Mouse (Mus musculus): ENCODE measurements around the gene Gldc.

The Gldc gene

GRCm38 (mm10) chr19:30160021-30160420 is 15.2 kb downstream of the Gldc start:
- DNase-seq (ENCODE audit: extremely low spot score, low spot score): no peak

- DNase-seq (ENCODE audit: extremely low spot score, low spot score): no peak
These were observed 17.0 kb downstream of the Gldc start for GRCm38 (mm10) chr19:30158189-30158588.

DNA sequence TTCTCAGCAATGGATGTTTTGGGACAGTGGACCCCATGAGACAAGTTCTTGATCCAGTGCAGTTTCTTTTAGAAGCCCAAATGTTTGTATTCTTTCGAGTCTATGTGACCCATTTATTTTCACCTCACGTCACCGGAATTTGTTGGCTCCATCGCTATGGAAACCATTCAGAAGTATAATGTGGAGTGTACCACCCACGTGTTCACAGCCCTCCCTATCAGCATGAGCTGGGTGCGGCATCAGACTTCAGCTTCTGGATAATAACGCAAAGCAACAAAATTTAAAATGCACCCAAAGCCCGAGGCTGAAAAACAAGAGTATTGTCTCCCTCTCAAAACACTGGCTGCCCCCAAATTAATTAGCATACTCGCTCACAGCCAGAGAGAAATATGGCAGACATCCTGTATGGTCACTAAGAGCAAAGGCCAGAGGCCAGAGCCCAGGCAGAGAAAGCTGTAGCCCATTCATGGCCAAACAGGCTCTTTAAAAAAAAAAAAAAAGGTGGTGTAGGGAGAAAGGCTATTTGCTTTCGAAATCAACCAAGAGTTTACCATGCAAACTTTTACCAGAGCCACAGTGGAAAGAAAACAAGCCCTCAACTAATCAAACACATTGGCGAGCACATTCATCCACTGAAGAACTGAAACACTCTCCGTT is 18.1 kb downstream of the Gldc start:
- no peak for DNase-seq (ENCODE audit: extremely low spot score, low spot score)

- DNase-seq (ENCODE audit: extremely low spot score, low spot score): no peak
These were observed 21.5 kb downstream of the Gldc start for GRCm38 (mm10) chr19:30153729-30154128.

GRCm38 (mm10) chr19:30151290-30151689 is 23.9 kb downstream of the Gldc start:
- DNase-seq (ENCODE audit: extremely low spot score, low spot score): no peak

- no peak for DNase-seq (ENCODE audit: extremely low spot score, low spot score)
These were observed 25.9 kb downstream of the Gldc start for GRCm38 (mm10) chr19:30149238-30149805.

DNA sequence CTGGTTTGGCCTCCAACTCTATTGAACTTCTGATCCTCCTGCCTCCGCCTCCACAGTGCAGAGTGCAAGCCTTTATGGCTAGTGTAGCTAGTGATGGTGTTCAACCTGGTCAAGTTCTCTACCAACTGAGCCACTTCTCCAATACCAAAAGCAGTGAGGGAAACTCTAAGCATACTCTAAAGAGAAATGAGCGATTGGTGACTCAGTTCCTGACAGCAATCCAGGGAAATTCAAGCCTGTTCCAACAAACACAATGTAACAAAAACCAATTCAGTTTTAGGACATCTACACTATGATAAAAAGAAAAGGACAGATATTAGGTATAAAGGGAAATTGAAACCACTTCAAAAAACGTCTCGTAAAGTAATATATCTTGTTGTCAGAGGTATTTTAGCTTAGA is 27.9 kb downstream of the Gldc start:
- DNase-seq (ENCODE audit: extremely low spot score, low spot score): no peak

GRCm38 (mm10) chr19:30146761-30147160 is 28.5 kb downstream of the Gldc start:
- DNase-seq (ENCODE audit: extremely low spot score, low spot score): no peak

GRCm38 (mm10) chr19:30145106-30145505 is 30.1 kb downstream of the Gldc start:
- DNase-seq (ENCODE audit: extremely low spot score, low spot score): no peak

DNA sequence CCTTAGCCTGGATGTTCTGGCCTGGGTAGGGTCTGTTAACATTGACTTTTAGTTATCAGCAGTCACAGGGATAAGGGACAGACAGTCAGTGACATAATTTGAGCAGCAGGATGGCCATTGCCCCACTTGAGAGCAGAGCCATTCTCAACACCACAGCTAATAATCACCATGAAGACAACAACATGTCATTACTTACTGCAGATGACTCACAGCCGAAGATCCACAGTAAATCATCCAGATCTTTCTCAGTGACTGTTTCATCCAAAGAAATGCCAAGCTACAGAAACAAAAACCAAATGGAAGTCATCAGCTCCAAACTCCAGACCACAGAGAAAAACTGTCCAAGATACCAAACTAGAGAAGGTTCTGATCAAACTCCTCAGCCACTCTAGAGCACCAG is 38.9 kb downstream of the Gldc start:
- no peak for DNase-seq (ENCODE audit: extremely low spot score, low spot score)

GRCm38 (mm10) chr19:30128177-30128576 is 47.1 kb downstream of the Gldc start:
- DNase-seq (ENCODE audit: extremely low spot score, low spot score): no peak

- DNase-seq (ENCODE audit: extremely low spot score, low spot score): no peak
These were observed 49.6 kb downstream of the Gldc start for GRCm38 (mm10) chr19:30125670-30126059.

- no peak for DNase-seq (ENCODE audit: extremely low spot score, low spot score)
These were observed 50.1 kb downstream of the Gldc start for GRCm38 (mm10) chr19:30124999-30125669.

DNA sequence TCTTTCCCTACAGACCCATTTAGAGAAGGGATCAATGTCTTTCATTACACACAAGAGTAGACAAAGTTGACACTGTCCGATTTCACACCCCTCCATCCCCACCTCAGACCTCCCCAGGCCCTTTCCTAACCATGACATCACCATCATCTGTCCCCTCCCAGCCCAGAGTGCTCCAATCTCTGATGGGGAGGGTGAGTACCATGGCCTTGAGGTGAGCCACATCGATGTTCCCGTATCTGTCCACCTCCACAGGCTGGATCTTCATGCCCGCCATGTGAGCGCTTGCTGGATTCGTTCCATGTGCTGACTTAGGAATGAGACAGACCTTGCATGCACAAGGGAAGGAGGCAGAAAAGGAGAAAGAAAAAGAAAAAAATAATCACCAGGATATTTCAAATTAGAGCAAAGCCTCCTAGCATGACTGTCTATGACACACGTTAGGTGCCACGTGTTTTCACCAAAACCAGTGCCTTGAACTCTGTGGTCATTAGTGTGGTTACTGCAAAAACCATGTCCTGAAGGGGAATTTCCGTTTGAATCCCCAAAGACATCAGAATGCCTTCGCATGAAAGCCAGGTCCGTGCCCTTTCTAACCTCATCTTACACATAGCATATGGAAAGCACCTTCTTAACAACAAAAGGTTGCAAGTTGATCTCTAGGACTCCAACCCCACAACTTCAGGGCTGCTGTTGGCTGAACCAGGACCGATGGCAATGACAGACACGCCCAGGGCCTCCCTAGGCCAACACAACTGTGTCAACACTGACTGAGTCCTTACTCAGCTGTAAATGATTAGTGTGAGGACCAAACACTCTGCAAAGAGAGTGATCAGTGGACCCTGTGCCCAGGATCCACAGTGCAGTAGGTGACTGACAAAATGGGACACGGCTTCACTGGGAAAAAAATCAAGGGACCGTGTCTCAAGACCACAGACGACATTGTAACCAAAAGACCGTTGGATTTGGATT is 56.6 kb downstream of the Gldc start:
- no peak for DNase-seq (ENCODE audit: extremely low spot score, low spot score)

DNA sequence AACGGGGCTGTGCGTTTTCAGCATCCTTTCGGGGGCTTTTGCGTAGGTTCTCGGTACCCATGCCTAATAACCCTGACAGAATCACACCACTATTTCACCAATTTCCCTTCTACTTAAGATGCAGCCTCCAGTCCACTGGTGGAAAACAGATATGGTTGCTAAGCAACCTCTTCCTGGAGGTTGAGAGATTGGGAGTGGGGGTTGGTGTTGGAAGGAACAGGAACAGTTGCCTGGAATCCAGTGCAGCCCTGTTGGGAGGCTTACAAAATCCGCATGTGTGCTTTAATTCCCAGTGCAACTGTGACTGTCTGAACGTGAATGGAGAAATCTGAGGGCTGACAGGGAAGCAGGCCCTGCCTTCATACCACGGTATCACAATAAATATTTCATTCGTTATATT is 57.5 kb downstream of the Gldc start:
- no peak for DNase-seq (ENCODE audit: extremely low spot score, low spot score)

GRCm38 (mm10) chr19:30117241-30117640 is 58.0 kb downstream of the Gldc start:
- no peak for DNase-seq (ENCODE audit: extremely low spot score, low spot score)

GRCm38 (mm10) chr19:30115606-30116005 is 59.6 kb downstream of the Gldc start:
- no peak for DNase-seq (ENCODE audit: extremely low spot score, low spot score)

- DNase-seq (ENCODE audit: extremely low spot score, low spot score): no peak
These were observed 60.2 kb downstream of the Gldc start for GRCm38 (mm10) chr19:30114919-30115441.

DNA sequence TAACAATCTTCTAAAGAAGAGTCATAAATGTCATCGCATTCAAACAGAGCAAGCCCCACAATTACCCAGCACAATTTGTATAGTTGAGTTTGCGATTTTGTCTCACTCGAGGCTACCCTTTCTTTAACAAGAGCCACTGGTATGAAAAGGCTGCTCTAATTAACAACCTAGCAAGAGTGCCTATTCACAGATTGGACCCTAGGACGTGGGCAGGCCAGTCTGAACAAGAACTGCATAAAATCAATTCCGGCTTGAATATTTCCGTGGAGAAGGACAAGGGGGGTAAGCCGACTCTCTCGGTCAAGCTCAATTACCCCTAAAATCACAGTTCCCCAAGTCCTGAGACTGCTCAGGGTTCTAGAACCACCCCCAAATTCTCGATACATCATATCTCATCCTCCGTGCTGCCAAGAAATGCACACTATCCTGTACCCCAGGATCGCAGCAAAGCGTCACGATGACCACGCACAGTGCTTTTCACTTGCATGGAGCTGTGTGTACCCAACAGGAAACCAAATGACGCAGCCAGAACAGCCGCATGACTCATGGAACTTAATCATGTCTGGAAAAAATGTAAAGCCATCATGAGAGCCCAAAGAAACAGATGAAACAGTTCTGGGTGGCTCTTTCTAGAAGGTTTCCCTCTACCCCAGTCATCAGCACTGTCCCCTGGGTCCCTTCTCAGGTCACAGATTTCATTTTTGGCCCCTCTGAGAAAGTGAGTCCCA is 62.1 kb downstream of the Gldc start:
- no peak for DNase-seq (ENCODE audit: extremely low spot score, low spot score)

DNA sequence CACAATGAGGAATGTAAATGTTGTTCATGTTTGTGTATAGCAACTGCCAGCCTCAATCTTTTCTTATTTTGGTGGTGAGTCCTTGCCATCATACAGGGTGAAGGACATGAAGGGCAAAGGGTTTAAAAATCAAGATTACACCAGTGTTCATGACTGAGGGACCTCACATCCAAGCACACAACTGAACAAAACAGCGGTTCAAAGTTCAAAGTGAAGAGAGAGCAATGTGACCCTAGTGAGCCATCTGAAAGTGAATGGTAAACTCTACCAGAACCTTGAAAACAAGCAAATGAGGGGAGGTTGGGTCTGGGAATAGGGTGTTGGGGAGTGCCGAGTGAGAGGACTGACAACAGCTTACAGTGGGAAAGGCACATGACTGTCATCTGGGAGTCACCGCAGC is 63.8 kb downstream of the Gldc start:
- DNase-seq (ENCODE audit: extremely low spot score, low spot score): no peak

DNA sequence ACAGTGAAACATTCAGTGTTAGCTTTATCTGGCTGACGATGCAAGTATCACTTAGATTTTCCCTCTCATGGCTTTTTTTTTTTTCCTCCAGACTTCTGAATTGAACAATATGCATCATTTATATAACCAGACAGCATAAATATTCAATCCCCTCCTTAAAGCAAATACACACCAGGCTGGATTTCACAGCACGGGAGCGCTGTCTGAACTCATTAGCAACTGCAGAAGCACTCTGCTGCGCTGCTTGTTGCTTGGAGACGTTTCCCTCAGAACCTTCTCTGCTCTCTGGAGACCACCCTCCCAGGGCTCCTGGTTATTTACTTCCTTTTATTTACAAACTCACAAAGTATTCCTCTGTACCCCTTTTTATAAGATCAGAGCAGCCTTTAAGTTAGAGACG is 66.1 kb downstream of the Gldc start:
- no peak for DNase-seq (ENCODE audit: extremely low spot score, low spot score)
